Mouse (Mus musculus) lung, embryonic 14.5 days (tissue): ENCODE data around the gene Gm10842. TPM values are rescaled to one million over a fixed set of nuclear protein-coding genes. Genes with fewer than 3 reads are reported as not detected.
A peak's percentile ranks its signal among the peaks of the same experiment; 100 is the strongest.
"Not testable (repeated sequence)": the region's sequence is repeated elsewhere in the genome, so short reads cannot be mapped to it uniquely, and the experiment has no call there.

Experiments used
- ATAC-seq: fragments of 200-750 bp; cut with Nextera tagmentation; 2 replicates; pipeline ENCODE4 v1.8.0; 2017; ENCODE audit warnings: mild to moderate bottlenecking, moderate TSS enrichment, moderate library complexity; ENCODE audit not compliant: insufficient read depth
- DNase-seq: peaks from one replicate; pipeline ENCODE4 v3.0.0-alpha.2; 2015
- H3K27ac ChIP-seq: fragments of 300-500 bp; sonication (generic); 2 replicates; pipeline ENCODE4 v1.5.1; 2014; ENCODE audit warnings: low read depth, mild to moderate bottlenecking, moderate library complexity
- H3K27me3 ChIP-seq: fragments of 300-500 bp; sonication (generic); 2 replicates; pipeline ENCODE4 v1.6.1; 2014; ENCODE audit warnings: low read length, control low read depth; ENCODE audit not compliant: insufficient read depth
- H3K36me3 ChIP-seq: fragments of 300-500 bp; sonication (generic); 2 replicates; pipeline ENCODE4 v1.6.1; 2014; ENCODE audit warnings: control low read depth; ENCODE audit not compliant: insufficient read depth
- H3K4me1 ChIP-seq: fragments of 300-500 bp; sonication (generic); 2 replicates; pipeline ENCODE4 v1.6.1; 2014; ENCODE audit warnings: antibody characterized with exemption, control low read depth; ENCODE audit not compliant: insufficient read depth
- H3K4me2 ChIP-seq: fragments of 300-500 bp; sonication (generic); 2 replicates; pipeline ENCODE4 v1.6.1; 2014; ENCODE audit warnings: mild to moderate bottlenecking
- H3K4me3 ChIP-seq: fragments of 300-500 bp; sonication (generic); 2 replicates; pipeline ENCODE4 v1.5.1; 2014; ENCODE audit warnings: low read depth, low read length
- H3K9ac ChIP-seq: fragments of 300-500 bp; sonication (generic); 2 replicates; pipeline ENCODE4 v1.6.1; 2014
- H3K9me3 ChIP-seq: fragments of 300-500 bp; sonication (generic); 2 replicates; pipeline ENCODE4 v1.6.1; 2016; ENCODE audit warnings: low read depth, low read length, control low read depth
- CTCF ChIP-seq: IDR thresholded peaks from 2 replicates; pipeline ENCODE4 v1.5.1; 2016; ENCODE audit warnings: antibody characterized with exemption, low read depth
- WGBS: fragments of 180-500 bp; shearing (Covaris S2); extraction: QIAGEN DNeasy Blood & Tissue Kit; methylation state at CpG from one replicate; pipeline ENCODE4 v1.1.7; 2014; 5-methylcytosine and 5-hydroxymethylcytosine counted together
- polyA plus RNA-seq: library from polyadenylated mRNA; unstranded; fragments of >200 nt; fragmentation: Nextera tagmentation; extraction: Ambion mirVana; gene quantifications from 2 replicates; pipeline ENCODE4 v1.2.1, GENCODE M21; 2014

The Gm10842 gene
- polyA plus RNA-seq, 1 experiment from 2014 or later = not detected

GRCm38 (mm10) chr11:105126520-105127029 lies 20.1 kb upstream of the Gm10842 start:
- DNase-seq = no peak
- TF ChIP-seq CTCF = no peak
- 0 out of 2 replicates have a peak, but pooled peaks have one; percentile 23 for ATAC-seq
- H3K4me2 ChIP-seq = peak overlapping the region; percentile 83
- peaks cover 28% of the 10 kb centered on the region for H3K36me3 ChIP-seq
- H3K4me3 ChIP-seq = peak overlapping the region; percentile 99
- WGBS = under 1% methylated on average over 49 of the region's 49 CpGs
- H3K27me3 ChIP-seq = no peaks in the 10 kb centered on the region
- H3K9me3 ChIP-seq = no peaks in the 10 kb centered on the region
- no peak overlapping the region for H3K27ac ChIP-seq
- H3K4me1 ChIP-seq = peaks cover 7% of the 10 kb centered on the region
- H3K9ac ChIP-seq = peak overlapping the region; percentile 71

- 80% methylated on average over 7 of the region's 7 CpGs for WGBS
- TF ChIP-seq CTCF = no peak
These were observed 11.0 kb upstream of the Gm10842 start for GRCm38 (mm10) chr11:105135692-105136091.

GRCm38 (mm10) chr11:105137255-105137654 lies 9.4 kb upstream of the Gm10842 start:
- DNase-seq, H3K4me1 ChIP-seq: not testable (repeated sequence)
- H3K36me3 ChIP-seq = peaks cover 88% of the 10 kb centered on the region

More at GRCm38 (mm10) chr11:105135692-105136091, 11.0 kb upstream of the Gm10842 start:
- H3K9ac ChIP-seq = no peak overlapping the region
- DNase-seq = no peak
- H3K4me1 ChIP-seq = no peaks in the 10 kb centered on the region
- no peak overlapping the region for H3K4me3 ChIP-seq
- H3K4me2 ChIP-seq = no peak overlapping the region
- no peak for ATAC-seq
- H3K27me3 ChIP-seq = no peaks in the 10 kb centered on the region
- H3K36me3 ChIP-seq = peaks cover 94% of the 10 kb centered on the region
- no peak overlapping the region for H3K27ac ChIP-seq
- no peaks in the 10 kb centered on the region for H3K9me3 ChIP-seq

GRCm38 (mm10) chr11:105140512-105140911 lies 6.2 kb upstream of the Gm10842 start:
- 98% methylated on average over 7 of the region's 8 CpGs for WGBS
- H3K27ac ChIP-seq, H3K9ac ChIP-seq, H3K4me1 ChIP-seq, H3K9me3 ChIP-seq, H3K27me3 ChIP-seq, DNase-seq, H3K4me2 ChIP-seq, H3K4me3 ChIP-seq, ATAC-seq: not testable (repeated sequence)
- peaks cover 56% of the 10 kb centered on the region for H3K36me3 ChIP-seq

More at GRCm38 (mm10) chr11:105137255-105137654, 9.4 kb upstream of the Gm10842 start:
- not testable (repeated sequence) for H3K9ac ChIP-seq, ATAC-seq, H3K9me3 ChIP-seq, H3K4me2 ChIP-seq, H3K27ac ChIP-seq, H3K27me3 ChIP-seq, H3K4me3 ChIP-seq
- WGBS = 95% methylated on average over 2 of the region's 2 CpGs

- Histone ChIP-seq H3K27ac (no peak overlapping the region), H3K4me2 (no peak overlapping the region), H3K9me3 (no peaks in the 10 kb centered on the region), H3K27me3 (no peaks in the 10 kb centered on the region), H3K9ac (no peak overlapping the region), H3K4me1 (no peaks in the 10 kb centered on the region), H3K36me3 (peaks cover 50% of the 10 kb centered on the region), H3K4me3 (no peak overlapping the region)
- ATAC-seq = no peak
- 89% methylated on average over 5 of the region's 5 CpGs for WGBS
- no peak for TF ChIP-seq CTCF
- no peak for DNase-seq
These were observed 5.6 kb upstream of the Gm10842 start for GRCm38 (mm10) chr11:105141115-105141514.

- H3K9me3 ChIP-seq = no peaks in the 10 kb centered on the region
- H3K27me3 ChIP-seq = no peaks in the 10 kb centered on the region
- TF ChIP-seq CTCF = no peak
- peaks cover 27% of the 10 kb centered on the region for H3K36me3 ChIP-seq
- H3K4me3 ChIP-seq = no peak overlapping the region
- no peak overlapping the region for H3K4me2 ChIP-seq
- ATAC-seq (no peak), DNase-seq (no peak)
- H3K27ac ChIP-seq = no peak overlapping the region
- H3K9ac ChIP-seq = no peak overlapping the region
- no peaks in the 10 kb centered on the region for H3K4me1 ChIP-seq
These were observed 3.1 kb upstream of the Gm10842 start for GRCm38 (mm10) chr11:105143564-105143963.

- no peaks in the 10 kb centered on the region for H3K9me3 ChIP-seq
- no peak overlapping the region for H3K9ac ChIP-seq
- ATAC-seq = no peak
- H3K4me1 ChIP-seq = no peaks in the 10 kb centered on the region
- no peak for DNase-seq
- no peak overlapping the region for H3K4me3 ChIP-seq
- H3K27ac ChIP-seq = no peak overlapping the region
- H3K36me3 ChIP-seq = peaks cover 22% of the 10 kb centered on the region
- no peak for TF ChIP-seq CTCF
- H3K27me3 ChIP-seq = no peaks in the 10 kb centered on the region
- WGBS = 72% methylated on average over 3 of the region's 3 CpGs
- no peak overlapping the region for H3K4me2 ChIP-seq
These were observed 2.6 kb upstream of the Gm10842 start for GRCm38 (mm10) chr11:105144084-105144483.
